Mouse (Mus musculus) retina, embryonic 14.5 days (tissue): ENCODE results near the gene Kmt2d.
A peak's percentile ranks its signal among the peaks of the same experiment; 100 is the strongest.
"Not testable (repeated sequence)": the region's sequence is repeated elsewhere in the genome, so short reads cannot be mapped to it uniquely, and the experiment has no call there.

Experiments
- DNase-seq: peaks from one replicate; pipeline ENCODE4 v3.0.0-alpha.2; 2015; ENCODE audit warnings: low spot score

The Kmt2d gene

GRCm38 (mm10) chr15:98830736-98831683 is 40.0 kb downstream of the Kmt2d start, which contains the start of gene Prkag1:
TSS of gene Prkag1 (minus strand) at chr15:98831521.
- DNase-seq = peak; percentile 96

GRCm38 (mm10) chr15:98827611-98828011 is 43.4 kb downstream of the Kmt2d start:
- no peak for DNase-seq

- no peak for DNase-seq
These were observed 47.6 kb downstream of the Kmt2d start for GRCm38 (mm10) chr15:98823434-98823833.

GRCm38 (mm10) chr15:98822147-98822546 is 48.9 kb downstream of the Kmt2d start:
- DNase-seq = no peak

- DNase-seq = no peak
These were observed 49.6 kb downstream of the Kmt2d start for GRCm38 (mm10) chr15:98821403-98821802.

- no peak for DNase-seq
These were observed 50.1 kb downstream of the Kmt2d start for GRCm38 (mm10) chr15:98820937-98821336.

- no peak for DNase-seq
These were observed 52.8 kb downstream of the Kmt2d start for GRCm38 (mm10) chr15:98818171-98818570.

GRCm38 (mm10) chr15:98812741-98813424 is 58.1 kb downstream of the Kmt2d start:
- no peak for DNase-seq

- not testable (repeated sequence) for DNase-seq
These were observed 60.8 kb downstream of the Kmt2d start for GRCm38 (mm10) chr15:98810212-98810611.

GRCm38 (mm10) chr15:98809390-98809789 is 61.6 kb downstream of the Kmt2d start, which contains the start of gene Ddn:
TSS of gene Ddn (minus strand) at chr15:98809490.
- no peak for DNase-seq

GRCm38 (mm10) chr15:98808651-98809134 is 62.3 kb downstream of the Kmt2d start:
- no peak for DNase-seq

GRCm38 (mm10) chr15:98807895-98808650 is 62.9 kb downstream of the Kmt2d start:
- DNase-seq = no peak

GRCm38 (mm10) chr15:98806809-98807770 is 63.9 kb downstream of the Kmt2d start:
- DNase-seq = no peak

- DNase-seq = no peak
These were observed 64.8 kb downstream of the Kmt2d start for GRCm38 (mm10) chr15:98806071-98806808.

GRCm38 (mm10) chr15:98805324-98806040 is 65.5 kb downstream of the Kmt2d start:
- DNase-seq = peak; percentile 84

- DNase-seq = peak; percentile 92
These were observed 67.0 kb downstream of the Kmt2d start for GRCm38 (mm10) chr15:98804054-98804453.

GRCm38 (mm10) chr15:98802926-98803325 is 68.1 kb downstream of the Kmt2d start:
- no peak for DNase-seq

- peak; percentile 97 for DNase-seq
These were observed 71.6 kb downstream of the Kmt2d start for GRCm38 (mm10) chr15:98799396-98799795.

- DNase-seq = no peak
These were observed 72.1 kb downstream of the Kmt2d start for GRCm38 (mm10) chr15:98798903-98799302.
